Mouse (Mus musculus): ENCODE measurements at regions not wholly inside any gene's neighbourhood (a gene's known extent, or its start where the extent isn't known, plus 50 kb on each side); places are given as distances from the start of the nearest gene placed in this dataset.

- TF ChIP-seq CTCF (IDR thresholded peaks at IDR 0.05; ENCODE audit: control insufficient read depth, insufficient read depth, low read length): no peak
- no peak for TF ChIP-seq POLR2A (IDR thresholded peaks at IDR 0.05; ENCODE audit: borderline replicate concordance, control insufficient read depth, low read depth, low read length)
Observed at GRCm38 (mm10) chr10:39292703-39293496, 75.8 kb upstream of the Fyn start.

Data from bone marrow, adult 2 months (tissue).